Mouse (Mus musculus): ENCODE data around the gene Aqp6.

DNA sequence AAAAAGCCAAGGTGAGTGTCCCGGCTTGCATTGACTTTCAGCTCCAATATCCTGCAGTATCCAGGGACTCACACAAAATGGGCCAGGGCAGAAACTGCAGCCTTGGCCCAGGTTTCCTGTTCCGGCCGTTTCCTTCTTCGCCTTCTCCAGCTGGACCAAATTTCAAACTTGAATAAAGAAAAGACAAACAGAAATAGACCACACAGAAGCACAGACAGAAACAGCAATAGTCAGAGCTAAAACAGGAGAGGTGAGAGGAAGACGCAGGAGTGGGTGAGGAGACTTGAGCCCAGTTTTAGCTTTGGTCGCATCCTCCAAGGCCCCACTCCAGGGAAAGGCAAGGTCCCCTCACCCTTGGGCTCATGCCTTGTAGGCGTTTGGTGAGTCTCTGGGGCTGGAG, 2.0 kb downstream of the Aqp6 start:
- TF ChIP-seq CTCF (IDR thresholded peaks at IDR 0.05) (no peak), EP300 (IDR thresholded peaks at IDR 0.05) (no peak)

Data from lung, postnatal 0 days (tissue).